Mouse (Mus musculus): ENCODE results near the gene Klk1b5.
A peak's percentile ranks its signal among the peaks of the same experiment; 100 is the strongest.

Klk1b5 gene

DNA sequence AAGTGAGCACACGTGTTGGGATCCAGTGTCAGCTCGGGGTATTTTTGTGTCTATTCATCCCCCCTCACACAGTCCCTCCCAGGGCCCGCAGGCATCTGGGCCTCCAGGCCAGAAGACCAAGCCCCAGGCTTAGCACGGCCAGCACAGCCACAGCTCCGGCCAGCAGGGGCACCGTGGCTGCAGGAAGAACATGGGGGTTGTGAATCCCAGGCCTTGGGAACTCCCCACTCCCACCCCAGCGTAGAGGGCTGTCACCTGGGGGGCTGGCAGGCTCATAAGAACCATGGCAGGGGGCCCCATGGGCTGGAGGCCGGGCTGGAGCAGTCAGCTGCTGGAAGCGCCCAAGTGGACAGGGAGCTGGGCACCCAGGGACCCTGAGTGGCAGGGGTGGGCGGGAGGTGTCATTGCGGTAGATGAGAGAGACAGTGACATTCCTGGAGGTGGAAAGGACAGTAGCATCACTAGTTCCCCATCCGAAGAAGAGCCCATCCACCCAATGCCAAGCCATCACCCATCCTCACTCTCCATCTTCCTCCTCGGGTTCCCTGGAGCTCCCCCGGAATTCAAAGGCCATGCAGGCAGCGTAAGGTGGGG lies 37.4 kb downstream of the Klk1b5 start:
- no peak for DNase-seq (ENCODE audit: low spot score in 2 of 2)

DNA sequence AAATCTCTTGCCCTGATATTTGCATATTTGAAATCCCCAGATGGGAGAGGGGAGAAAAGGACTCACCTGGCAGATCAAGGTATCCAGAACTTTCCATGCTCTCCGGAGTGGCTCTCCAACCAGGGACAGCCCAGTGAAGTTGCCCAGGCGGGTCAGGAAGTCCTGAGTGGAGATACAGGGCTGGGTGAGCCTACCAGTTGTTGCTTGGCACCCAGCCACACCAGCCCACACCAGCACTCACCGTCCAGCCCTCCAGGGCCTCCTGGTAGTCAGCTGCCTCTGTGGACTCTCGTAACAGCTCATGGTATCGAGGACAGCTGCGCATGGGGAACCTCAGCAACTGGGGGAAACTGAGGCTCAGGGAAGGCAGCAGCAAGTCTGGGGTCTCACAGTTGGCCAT lies 39.2 kb downstream of the Klk1b5 start:
- no peak for DNase-seq (ENCODE audit: low spot score in 2 of 2)

DNA sequence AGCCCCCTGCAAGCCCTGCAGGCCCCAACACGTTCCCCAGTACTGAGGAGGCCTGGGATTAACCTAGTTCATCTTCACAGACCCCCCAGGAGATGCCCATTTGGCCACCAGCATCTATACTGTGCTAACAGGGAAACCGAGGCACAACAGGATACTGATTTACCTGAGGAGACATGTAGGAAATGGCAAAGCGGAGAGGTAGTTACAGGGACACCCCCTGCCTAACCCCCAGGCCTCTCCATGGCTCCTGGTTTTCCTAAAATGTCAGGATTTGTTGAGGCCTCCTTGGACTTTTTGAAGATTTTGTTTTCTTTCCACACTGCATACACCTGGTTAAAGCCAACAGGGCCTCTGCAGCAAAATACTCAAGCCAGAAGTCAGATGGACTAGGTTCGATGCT lies 41.5 kb downstream of the Klk1b5 start, which contains the start of gene Acp4:
TSS of gene Acp4 (minus strand) at position 101 of the 400 bp plus-strand sequence.
- DNase-seq (ENCODE audit: low spot score in 2 of 2): no peak

DNA sequence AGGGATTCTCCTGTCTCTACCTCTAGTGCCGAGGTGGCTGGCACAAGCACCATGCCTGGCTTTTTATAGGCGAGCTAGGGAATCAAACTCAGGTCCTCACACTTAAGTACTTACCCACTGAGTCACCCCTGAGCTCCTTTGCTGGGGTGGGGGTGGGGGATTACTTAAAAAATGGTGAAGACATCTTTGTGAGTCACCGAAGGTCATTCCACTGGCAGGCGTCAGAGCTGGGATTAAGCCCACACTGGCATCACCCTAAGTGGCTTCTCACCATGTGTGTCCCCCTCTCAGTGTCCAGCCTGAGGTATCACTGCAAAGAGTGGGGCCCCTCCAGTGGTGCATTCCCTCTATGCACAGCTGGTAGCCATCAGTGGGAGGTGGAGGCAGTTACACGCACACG lies 44.7 kb downstream of the Klk1b5 start:
- DNase-seq (ENCODE audit: low spot score in 2 of 2): no peak

DNA sequence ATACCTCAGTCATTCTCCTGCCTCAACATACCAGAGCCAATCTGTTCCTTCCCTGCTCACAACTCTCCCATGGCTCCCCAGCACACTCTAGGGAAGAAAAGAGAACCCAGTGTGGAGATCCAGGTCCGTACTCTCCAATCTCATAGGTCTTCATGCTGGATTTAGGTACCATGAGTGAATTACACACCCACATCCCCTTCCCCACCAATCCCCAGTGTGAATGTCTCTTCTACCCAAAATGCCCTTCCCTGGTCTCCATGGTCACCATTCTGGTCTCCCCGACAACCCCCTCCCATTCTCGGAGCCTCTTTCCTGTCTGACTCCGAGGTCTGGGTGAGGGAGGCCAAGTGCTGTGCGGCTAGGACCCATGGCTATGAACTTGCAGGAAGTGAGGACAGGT lies 45.4 kb downstream of the Klk1b5 start, which contains the start of gene Gm15517:
TSS of gene Gm15517 (plus strand) at position 301 of the 400 bp plus-strand sequence.
- DNase-seq (ENCODE audit: low spot score in 2 of 2): no peak

DNA sequence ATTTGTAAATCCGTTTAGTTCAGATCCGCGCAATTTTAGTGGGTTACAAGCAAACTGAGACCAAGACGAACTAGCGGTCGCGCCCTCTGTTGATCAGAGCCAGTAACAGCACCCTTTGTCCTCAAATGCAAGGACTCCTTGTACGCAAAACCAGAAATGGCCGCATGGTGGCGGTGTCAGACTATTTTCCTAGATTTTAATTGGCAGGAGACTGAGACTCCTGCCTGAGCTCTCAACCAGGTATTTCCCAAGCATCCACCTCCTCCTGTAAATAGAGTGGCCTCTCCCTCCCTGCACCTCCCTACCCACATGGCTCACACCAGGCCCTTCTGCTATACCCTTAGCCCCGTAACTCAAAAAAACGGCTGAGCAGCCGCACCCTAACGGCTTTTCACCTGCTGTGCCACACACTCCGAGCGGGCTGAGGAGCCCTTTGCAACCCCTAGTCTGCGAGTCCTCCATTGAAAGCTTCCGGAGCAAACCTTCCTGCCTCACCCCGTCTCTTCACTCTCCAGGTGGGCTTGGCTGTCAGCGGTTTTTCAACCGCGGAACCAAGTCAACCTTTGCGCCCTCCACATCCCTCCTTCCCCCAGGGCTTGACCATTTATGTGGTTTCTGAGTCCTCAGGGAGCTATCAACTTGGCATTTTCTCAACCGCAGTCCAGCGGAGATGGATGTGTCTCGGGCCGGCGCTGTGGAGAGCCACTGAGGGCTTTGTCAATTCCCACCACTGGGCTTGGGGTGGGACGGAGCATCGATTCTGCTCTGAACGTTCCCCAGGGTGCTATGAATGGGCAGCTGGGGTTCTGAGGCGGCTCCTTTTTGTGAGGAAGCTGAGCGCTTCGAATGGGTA lies 47.3 kb downstream of the Klk1b5 start:
- peak; percentile 99 to 100 for DNase-seq (ENCODE audit: low spot score in 2 of 2)

DNA sequence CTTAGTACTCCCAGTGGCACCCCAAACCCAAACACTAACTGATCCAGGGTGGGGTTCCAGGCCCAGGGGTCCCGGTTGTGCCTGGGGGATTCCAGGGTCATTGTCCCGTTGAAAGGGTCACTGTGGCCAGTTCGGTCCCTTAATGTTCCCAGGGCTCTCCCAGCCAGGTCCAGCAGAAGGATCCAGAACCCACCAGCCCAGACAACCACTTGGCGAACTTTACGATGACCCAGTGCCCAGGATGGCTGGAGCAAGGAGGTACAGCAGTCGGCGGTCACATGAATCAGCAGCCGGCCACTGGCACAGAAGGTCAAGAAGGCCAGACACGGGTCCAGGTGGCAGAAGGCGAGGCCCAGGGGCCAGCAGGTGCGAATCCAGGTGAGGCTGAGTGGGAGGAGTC lies 52.4 kb downstream of the Klk1b5 start:
- DNase-seq (ENCODE audit: low spot score in 2 of 2): no peak

DNA sequence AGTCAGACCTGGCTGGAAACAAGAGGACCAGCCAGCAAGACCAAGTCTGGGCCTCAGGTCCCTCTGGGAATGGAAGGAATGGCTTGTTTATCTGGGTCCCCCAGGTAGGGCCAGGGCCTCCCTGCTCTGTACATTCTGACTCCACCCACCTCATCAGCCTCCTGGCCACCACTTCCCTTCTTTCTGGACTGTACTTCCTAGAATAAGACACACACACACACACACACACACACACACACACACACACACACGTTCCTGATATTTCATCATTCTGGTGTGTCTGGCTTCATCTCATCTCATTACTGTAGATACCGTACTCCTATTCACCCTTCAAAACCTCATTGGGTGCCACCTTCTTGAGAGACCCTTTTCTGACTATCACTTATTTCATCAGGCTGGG lies 53.7 kb downstream of the Klk1b5 start:
- no peak for DNase-seq (ENCODE audit: low spot score in 2 of 2)
